Mouse (Mus musculus) forebrain, embryonic 14.5 days (tissue): ENCODE measurements around the gene Gm49396. TPM values are rescaled to one million over a fixed set of nuclear protein-coding genes. Genes with fewer than 3 reads are reported as not detected.

ENCODE experiments used
- ATAC-seq: fragments of 200-750 bp; cut with Nextera tagmentation; 2 replicates; pipeline ENCODE4 v1.8.0; 2017; ENCODE audit warnings: mild to moderate bottlenecking, moderate library complexity
- DNase-seq: peaks from one replicate; pipeline ENCODE4 v3.0.0-alpha.2; 2015; ENCODE audit warnings: low spot score
- H3K27ac ChIP-seq: fragments of 300-500 bp; sonication (generic); 2 replicates; pipeline ENCODE4 v1.5.1; 2014; ENCODE audit warnings: low read depth, mild to moderate bottlenecking, control low read depth, low read length, moderate library complexity
- H3K27me3 ChIP-seq: fragments of 300-500 bp; sonication (generic); replicated peaks from 2 replicates; pipeline ENCODE4 v1.6.1; 2014; ENCODE audit warnings: low read length, control low read depth, mixed read lengths; ENCODE audit not compliant: control insufficient read depth, insufficient read depth
- H3K36me3 ChIP-seq: fragments of 300-500 bp; sonication (generic); 2 replicates; pipeline ENCODE4 v1.6.1; 2014; ENCODE audit warnings: low read length, control low read depth; ENCODE audit not compliant: control insufficient read depth, insufficient read depth
- H3K4me1 ChIP-seq: fragments of 300-500 bp; sonication (generic); 2 replicates; pipeline ENCODE4 v1.6.1; 2014; ENCODE audit warnings: antibody characterized with exemption, low read length, control low read depth; ENCODE audit not compliant: control insufficient read depth, insufficient read depth
- H3K4me2 ChIP-seq: fragments of 300-500 bp; sonication (generic); 2 replicates; pipeline ENCODE4 v1.6.1; 2014; ENCODE audit warnings: mild to moderate bottlenecking, control low read depth, low read length
- H3K4me3 ChIP-seq: fragments of 300-500 bp; sonication (generic); 2 replicates; pipeline ENCODE4 v1.5.1; 2014; ENCODE audit warnings: low read depth, low read length, control low read depth
- H3K9ac ChIP-seq: fragments of 300-500 bp; sonication (generic); 2 replicates; pipeline ENCODE4 v1.6.1; 2014; ENCODE audit warnings: mild to moderate bottlenecking, low read length, control low read depth, moderate library complexity
- H3K9me3 ChIP-seq: fragments of 300-500 bp; sonication (generic); replicated peaks from 2 replicates; pipeline ENCODE4 v1.6.1; 2016; ENCODE audit warnings: low read length, control low read depth, mixed read lengths; ENCODE audit not compliant: control insufficient read depth
- WGBS: fragments of 180-500 bp; shearing (Covaris S2); extraction: QIAGEN DNeasy Blood & Tissue Kit; methylation state at CpG from one replicate; pipeline ENCODE4 v1.1.7; 2014; 5-methylcytosine and 5-hydroxymethylcytosine counted together
- polyA plus RNA-seq: library from polyadenylated mRNA; unstranded; fragments of >200 nt; fragmentation: Nextera tagmentation; extraction: Ambion mirVana; gene quantifications from 2 replicates; pipeline ENCODE4 v1.2.1, GENCODE M21; 2014

Gene Gm49396
- polyA plus RNA-seq, 1 experiment from 2014 or later: 7.0 TPM

DNA sequence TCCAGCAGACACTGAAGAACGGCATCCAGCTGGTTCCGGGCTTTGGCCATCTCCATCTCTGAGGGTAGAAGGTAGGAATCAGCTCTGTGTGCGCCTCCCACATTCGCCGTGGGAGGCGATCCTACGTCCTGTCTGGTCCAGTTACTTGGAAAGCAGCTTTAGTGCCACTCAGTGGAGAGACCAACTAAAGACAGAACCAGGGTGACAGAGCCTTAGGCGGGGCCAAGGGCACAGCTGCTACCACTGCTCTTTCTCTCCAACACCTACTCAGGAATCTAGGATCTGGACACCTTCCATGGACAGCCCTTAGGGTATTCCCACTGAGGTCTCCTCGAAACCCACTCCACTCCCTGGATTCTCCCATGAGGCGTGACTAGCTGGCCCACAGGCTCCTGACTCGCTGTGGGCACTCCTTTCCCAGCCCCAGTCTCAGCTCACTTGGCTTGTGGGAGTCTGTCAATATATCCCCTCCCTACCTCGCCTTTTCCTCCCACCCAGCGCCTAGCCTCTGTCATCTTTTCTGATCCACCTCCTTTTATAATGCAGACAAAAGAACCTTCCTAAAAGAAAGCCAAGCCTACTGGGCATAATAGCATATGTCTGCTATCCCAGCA, 5.1 kb upstream of the Gm49396 start:
- peak overlapping the region; percentile 17; the same call in 1 of the 2 replicates for H3K9ac ChIP-seq
- H3K27ac ChIP-seq: no peak overlapping the region
- H3K4me1 ChIP-seq: peaks cover 16% of the 10 kb centered on the region
- H3K36me3 ChIP-seq: peaks cover 39% of the 10 kb centered on the region
- H3K27me3 ChIP-seq: no peaks in the 10 kb centered on the region
- no peak overlapping the region for H3K4me3 ChIP-seq
- WGBS: 90% methylated on average over 13 of the region's 13 CpGs
- H3K4me2 ChIP-seq: peak overlapping the region; percentile 98; the same call in 1 of the 2 replicates
- H3K9me3 ChIP-seq: no peaks in the 10 kb centered on the region
- ATAC-seq (no peak), DNase-seq (no peak)

DNA sequence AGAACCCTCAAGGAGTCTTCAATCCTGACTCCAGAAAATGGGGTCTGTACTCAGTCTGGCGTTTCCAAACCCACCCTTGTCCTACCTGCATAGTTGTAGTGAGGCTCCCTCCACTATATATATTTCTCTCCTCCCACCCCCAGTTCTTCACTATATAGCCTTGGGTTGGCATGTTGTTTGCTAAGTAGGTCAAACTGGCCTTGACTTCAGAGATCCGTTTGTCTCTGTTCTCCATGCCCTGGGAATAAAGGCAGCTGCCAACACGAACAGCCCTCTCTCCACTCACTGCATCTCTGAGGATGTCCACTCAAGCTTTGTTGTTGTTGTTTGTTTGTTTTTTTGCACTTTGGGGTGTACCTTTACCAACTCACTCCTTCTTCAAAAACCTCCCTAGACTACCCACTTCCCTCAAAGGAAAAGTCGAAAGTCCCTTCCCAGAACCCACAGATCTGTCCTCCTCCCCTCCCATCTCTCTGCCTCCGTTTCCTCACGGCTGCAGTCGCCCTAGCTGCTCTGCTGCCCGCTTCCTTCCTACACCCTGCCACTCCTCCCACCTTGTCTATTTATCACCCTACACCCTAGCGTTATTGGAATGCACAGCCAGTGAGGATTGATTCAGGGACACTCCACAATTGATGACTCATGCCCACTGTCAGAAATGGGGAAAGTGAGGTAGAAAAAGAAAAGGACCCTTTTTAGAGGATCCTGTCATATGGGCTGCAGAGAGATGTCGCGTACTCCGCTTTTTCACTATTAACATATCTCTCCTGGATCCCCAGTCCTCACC, 4.3 kb upstream of the Gm49396 start:
- Histone ChIP-seq H3K36me3 (peaks cover 39% of the 10 kb centered on the region), H3K9ac (peak overlapping the region; percentile 77), H3K4me2 (peak overlapping the region; percentile 98), H3K27ac (no peak overlapping the region; the same call in 1 of the 2 replicates), H3K9me3 (no peaks in the 10 kb centered on the region), H3K27me3 (no peaks in the 10 kb centered on the region), H3K4me3 (peak overlapping the region; percentile 62), H3K4me1 (peaks cover 12% of the 10 kb centered on the region)
- no peak for ATAC-seq
- DNase-seq: no peak
- 16% methylated on average over 12 of the region's 12 CpGs for WGBS

GRCm38 (mm10) chr7:30559443-30559954, 3.6 kb upstream of the Gm49396 start, which contains the start of gene Lin37:
Gene Lin37, minus strand, starts transcription at chr7:30559838.
- peak; percentile 88 for ATAC-seq
- H3K4me3 ChIP-seq: peak within 1 kb of the TSS; percentile 62
- under 1% methylated on average over 20 of the region's 20 CpGs for WGBS

GRCm38 (mm10) chr7:30560296-30560695, 2.8 kb upstream of the Gm49396 start:
- Histone ChIP-seq H3K4me2 (no peak overlapping the region), H3K27me3 (no peaks in the 10 kb centered on the region), H3K9ac (no peak overlapping the region), H3K27ac (no peak overlapping the region), H3K36me3 (peaks cover 34% of the 10 kb centered on the region), H3K4me3 (no peak overlapping the region), H3K4me1 (peaks cover 13% of the 10 kb centered on the region), H3K9me3 (no peaks in the 10 kb centered on the region)
- no peak for ATAC-seq
- DNase-seq: no peak
- 69% methylated on average over 2 of the region's 2 CpGs for WGBS

More at GRCm38 (mm10) chr7:30559443-30559954, 3.6 kb upstream of the Gm49396 start, which contains the start of gene Lin37:
- peaks cover 13% of the 10 kb centered on the region for H3K4me1 ChIP-seq
- no peak within 1 kb of the TSS; the same call in 1 of the 2 replicates for H3K27ac ChIP-seq
- no peaks in the 10 kb centered on the region for H3K9me3 ChIP-seq
- peaks cover 34% of the 10 kb centered on the region for H3K36me3 ChIP-seq
- peak; percentile 99 for DNase-seq
- H3K4me2 ChIP-seq: peak within 1 kb of the TSS; percentile 98
- peak within 1 kb of the TSS; percentile 77 for H3K9ac ChIP-seq
- H3K27me3 ChIP-seq: no peaks in the 10 kb centered on the region

DNA sequence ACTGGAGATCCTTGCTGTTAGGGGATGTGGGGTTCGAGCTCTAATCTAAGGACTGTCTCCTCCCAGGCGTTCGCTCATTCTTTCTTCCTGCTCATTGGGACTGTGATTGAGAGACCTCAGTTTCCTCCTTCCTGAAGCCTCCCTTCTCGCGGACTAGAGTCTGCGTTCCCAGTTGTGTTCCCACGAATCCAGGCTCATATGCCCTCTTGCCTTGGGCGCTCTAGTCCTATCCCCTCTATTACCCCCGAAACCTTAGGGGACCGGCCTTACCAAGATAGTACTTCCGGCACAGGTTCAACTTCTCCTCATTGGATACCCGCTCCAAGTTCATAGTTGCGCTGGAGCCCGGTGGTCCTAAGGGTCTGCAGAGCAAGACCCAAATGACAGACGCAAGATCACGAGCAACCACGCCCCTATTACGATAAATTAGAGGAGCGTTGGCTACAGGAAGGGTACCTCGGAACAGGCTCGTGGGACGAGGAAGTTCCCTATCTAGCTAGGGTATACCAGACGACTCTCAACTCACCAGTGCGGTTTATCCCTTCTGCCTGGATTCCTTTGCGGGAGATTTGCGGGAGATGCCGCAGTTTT, 523 bp upstream of the Gm49396 start:
- WGBS: 1% methylated on average over 27 of the region's 27 CpGs
- Histone ChIP-seq H3K4me2 (peak overlapping the region; percentile 79), H3K4me3 (peak overlapping the region; percentile 76), H3K9ac (peak overlapping the region; percentile 61), H3K27me3 (no peaks in the 10 kb centered on the region), H3K9me3 (no peaks in the 10 kb centered on the region), H3K4me1 (peaks cover 13% of the 10 kb centered on the region), H3K27ac (no peak overlapping the region), H3K36me3 (peaks cover 35% of the 10 kb centered on the region)
- DNase-seq (peak; percentile 20), ATAC-seq (peak; percentile 11)

DNA sequence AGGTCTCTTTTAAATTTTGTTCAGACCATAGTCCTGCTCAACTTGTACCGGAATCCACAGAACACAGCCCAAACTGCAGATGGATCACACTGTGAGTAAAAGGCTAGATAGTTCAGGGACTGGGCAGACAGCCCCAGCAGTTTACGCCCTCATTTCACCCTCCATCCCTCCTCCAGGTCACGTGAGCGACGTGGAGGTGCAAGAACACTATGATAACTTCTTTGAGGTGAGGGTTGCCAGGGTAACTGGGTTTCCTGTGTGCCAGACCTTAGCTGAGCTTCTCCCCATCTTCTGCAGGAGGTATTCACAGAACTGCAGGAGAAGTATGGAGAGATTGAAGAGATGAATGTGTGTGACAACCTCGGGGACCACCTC, 749 bp downstream of the Gm49396 start:
- DNase-seq (no peak), ATAC-seq (no peak)
- 0 out of 2 replicates have a peak overlapping the region, but pooled peaks have one; percentile 91 for H3K27ac ChIP-seq
- peak overlapping the region; percentile 71 for H3K4me2 ChIP-seq
- H3K4me1 ChIP-seq: peaks cover 5% of the 10 kb centered on the region
- H3K27me3 ChIP-seq: no peaks in the 10 kb centered on the region
- WGBS: 22% methylated on average over 6 of the region's 6 CpGs
- peak overlapping the region; percentile 76 for H3K9ac ChIP-seq
- H3K4me3 ChIP-seq: peak overlapping the region; percentile 76
- H3K9me3 ChIP-seq: no peaks in the 10 kb centered on the region
- H3K36me3 ChIP-seq: peaks cover 46% of the 10 kb centered on the region

DNA sequence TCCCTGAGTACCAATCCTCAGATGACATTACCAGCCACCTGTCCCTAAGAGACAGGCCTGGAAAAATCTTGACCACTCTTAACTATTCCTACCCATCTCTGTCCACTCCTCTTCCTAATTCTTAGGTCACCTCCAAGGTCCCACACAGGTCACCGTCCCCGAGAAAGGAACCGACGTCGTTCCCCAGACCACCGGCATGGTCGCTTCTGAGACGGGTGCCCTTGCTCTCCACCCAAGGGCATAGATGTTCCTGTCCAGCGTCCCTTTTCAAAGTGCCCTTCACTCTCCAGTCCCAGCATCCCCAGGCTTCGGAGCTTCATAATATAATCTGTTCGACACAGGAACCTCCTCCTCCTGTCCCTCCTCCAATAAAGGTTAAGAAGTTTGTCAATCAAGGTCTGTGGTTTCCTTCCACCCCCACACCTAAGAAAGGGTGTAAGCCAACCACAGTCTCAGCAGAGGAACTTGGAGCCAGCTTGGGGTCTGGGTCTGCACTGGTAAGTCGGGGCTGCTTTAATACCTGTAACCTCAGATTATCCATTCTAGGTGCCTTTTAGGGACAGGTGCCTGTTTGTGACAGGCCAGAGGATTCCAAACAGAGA, 1.9 kb downstream of the Gm49396 start, which contains the start of gene Igflr1:
Gene Igflr1, plus strand, starts transcription at position 458 of the 602 bp plus-strand sequence.
- H3K9ac ChIP-seq: no peak within 1 kb of the TSS
- H3K4me3 ChIP-seq: no peak within 1 kb of the TSS
- no peaks in the 10 kb centered on the region for H3K27me3 ChIP-seq
- peaks cover 4% of the 10 kb centered on the region; the same call in 1 of the 2 replicates for H3K4me1 ChIP-seq
- no peaks in the 10 kb centered on the region for H3K9me3 ChIP-seq
- DNase-seq (no peak), ATAC-seq (no peak)
- peaks cover 57% of the 10 kb centered on the region for H3K36me3 ChIP-seq
- WGBS: 95% methylated on average over 12 of the region's 12 CpGs
- peak within 1 kb of the TSS; percentile 71; the same call in 1 of the 2 replicates for H3K4me2 ChIP-seq
- H3K27ac ChIP-seq: no peak within 1 kb of the TSS

GRCm38 (mm10) chr7:30566033-30566432, 2.9 kb downstream of the Gm49396 start:
- Histone ChIP-seq H3K9me3 (no peaks in the 10 kb centered on the region), H3K27ac (no peak overlapping the region), H3K9ac (no peak overlapping the region), H3K4me3 (no peak overlapping the region), H3K36me3 (peaks cover 67% of the 10 kb centered on the region), H3K4me2 (no peak overlapping the region), H3K27me3 (no peaks in the 10 kb centered on the region), H3K4me1 (peaks cover 4% of the 10 kb centered on the region; the same call in 1 of the 2 replicates)
- 91% methylated on average over 9 of the region's 9 CpGs for WGBS
- DNase-seq: no peak
- ATAC-seq: no peak
